Mouse (Mus musculus) layer of hippocampus, adult 8-10 months (tissue): ENCODE results near the gene Slit1. TPM values are rescaled to one million over a fixed set of nuclear protein-coding genes. Genes with fewer than 3 reads are reported as not detected.

Experiments used
- DNase-seq, 2 experiments: peaks; one replicate each; pipeline ENCODE4 v3.0.0; 2022; ENCODE audit warnings: low spot score in 2 of 2
- total RNA-seq, 4 experiments: library from RNA; stranded (reverse); gene quantifications; 2 replicates each; pipeline ENCODE4 v1.2.4; 2022

Slit1 gene
- total RNA-seq, 4 experiments from 2014 or later, result 184 to 232 (median 208) TPM

- DNase-seq, result no peak
Observed at GRCm38 (mm10) chr19:41600647-41601046, 142.8 kb downstream of the Slit1 start.

GRCm38 (mm10) chr19:41597170-41597894 lies 146.1 kb downstream of the Slit1 start:
- DNase-seq, result no peak

GRCm38 (mm10) chr19:41591808-41592207 lies 151.7 kb downstream of the Slit1 start:
- DNase-seq, result no peak

GRCm38 (mm10) chr19:41589681-41590080 lies 153.8 kb downstream of the Slit1 start:
- DNase-seq, result no peak

- DNase-seq, result no peak
Observed at GRCm38 (mm10) chr19:41589026-41589425, 154.4 kb downstream of the Slit1 start.

- DNase-seq, result no peak
Observed at GRCm38 (mm10) chr19:41587431-41588222, 155.8 kb downstream of the Slit1 start.

GRCm38 (mm10) chr19:41586752-41587151 lies 156.7 kb downstream of the Slit1 start:
- DNase-seq, result no peak

- DNase-seq, result no peak
Observed at GRCm38 (mm10) chr19:41582918-41583514, 160.4 kb downstream of the Slit1 start.

GRCm38 (mm10) chr19:41581706-41582420 lies 161.6 kb downstream of the Slit1 start, which contains the start of gene Gm340:
Gene Gm340, plus strand, starts transcription at chr19:41582370.
- no peak for DNase-seq

GRCm38 (mm10) chr19:41579311-41579920 lies 164.0 kb downstream of the Slit1 start:
- no peak for DNase-seq

- no peak for DNase-seq
Observed at GRCm38 (mm10) chr19:41577576-41577975, 165.9 kb downstream of the Slit1 start.

- no peak for DNase-seq
Observed at GRCm38 (mm10) chr19:41573700-41574099, 169.8 kb downstream of the Slit1 start.

GRCm38 (mm10) chr19:41568791-41569190 lies 174.7 kb downstream of the Slit1 start:
- no peak for DNase-seq

GRCm38 (mm10) chr19:41560856-41561255 lies 182.6 kb downstream of the Slit1 start:
- no peak for DNase-seq

- DNase-seq, result no peak
Observed at GRCm38 (mm10) chr19:41558891-41559486, 184.5 kb downstream of the Slit1 start.

- no peak for DNase-seq
Observed at GRCm38 (mm10) chr19:41557491-41557890, 186.0 kb downstream of the Slit1 start.

- peak; percentile 9 to 21 for DNase-seq
Observed at GRCm38 (mm10) chr19:41556981-41557380, 186.5 kb downstream of the Slit1 start.
